Comparison of ENCODE assay signal across 26 mouse cellular contexts in the genomic region with DNA sequence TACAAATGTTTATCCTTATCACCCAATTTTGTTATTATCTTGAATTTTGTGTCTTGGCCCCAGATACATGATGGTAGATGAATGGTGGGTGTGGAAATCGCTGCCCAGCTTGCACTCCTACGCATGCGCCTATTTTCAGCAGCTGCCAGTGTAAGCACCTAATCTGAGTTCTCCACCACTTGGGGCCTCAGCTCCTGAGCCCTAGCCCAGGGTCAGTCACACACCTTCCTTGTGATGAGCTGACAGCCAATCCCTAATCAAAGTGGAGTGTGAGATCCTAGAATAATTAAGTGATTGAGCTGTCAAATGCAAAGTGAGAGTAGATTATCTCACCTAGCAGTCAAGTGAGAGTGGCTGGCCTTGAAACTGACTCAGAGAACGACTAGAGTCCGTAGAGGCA.
"Had no signal": no experiment of that assay in that cellular context is flagged by ENCODE, and none has a peak within 500 bp of the region (broad histone marks: within the 10 kb centered on the region; RNA-seq: fewer than 3 reads in every experiment).

No protein-coding gene starts in this region.

- H3K27me3 ChIP-seq: heart, embryonic 12.5 days; hindbrain, embryonic 12.5 days; intestine, embryonic 15.5 days; limb, embryonic 12.5 days; liver, embryonic 13.5 days; liver, embryonic 15.5 days had no signal

- H3K36me3 ChIP-seq: liver, embryonic 15.5 days had no signal

- H3K4me1 ChIP-seq: hindbrain, embryonic 10.5 days; hindbrain, embryonic 12.5 days; intestine, embryonic 15.5 days; limb, embryonic 10.5 days; limb, embryonic 12.5 days; liver, embryonic 13.5 days; liver, embryonic 15.5 days had no signal

- H3K9me3 ChIP-seq: heart, embryonic 12.5 days; hindbrain, embryonic 10.5 days; hindbrain, embryonic 12.5 days; intestine, embryonic 15.5 days; limb, embryonic 10.5 days; limb, embryonic 12.5 days; liver, embryonic 13.5 days; liver, embryonic 15.5 days had no signal

- ATAC-seq: hindbrain, embryonic 16.5 days; inflammation-experienced regulatory T-cells, adult 6 months; intestine, embryonic 15.5 days; intestine, postnatal 0 days had no signal

- H3K9ac ChIP-seq: heart, embryonic 12.5 days; hindbrain, embryonic 12.5 days; hindbrain, embryonic 14.5 days; intestine, embryonic 15.5 days; limb, embryonic 12.5 days; liver, embryonic 13.5 days; liver, embryonic 15.5 days had no signal

- H3K27ac ChIP-seq: gastrocnemius, adult 2 months; heart, adult 2 months; hindbrain, embryonic 10.5 days; hindbrain, embryonic 12.5 days; hindbrain, embryonic 14.5 days; intestine, embryonic 15.5 days; left cerebral cortex, adult 2 months; limb, embryonic 10.5 days; limb, embryonic 12.5 days; liver, embryonic 13.5 days; liver, embryonic 15.5 days had no signal

- DNase-seq: gastrocnemius, adult 2 months; gastrocnemius, postnatal 10 days; gastrocnemius, postnatal 25 days; heart, adult 2 months; heart, postnatal 10 days; heart, postnatal 36 days; kidney, adult 18-20 months; kidney, adult 8-10 months; kidney, postnatal 10 days; kidney, postnatal 25 days; kidney, postnatal 4 days; liver; liver, embryonic 13.5 days had no signal

- H3K4me2 ChIP-seq: heart, embryonic 12.5 days; hindbrain, embryonic 12.5 days; hindbrain, embryonic 14.5 days; intestine, embryonic 15.5 days; limb, embryonic 12.5 days; liver, embryonic 11.5 days; liver, embryonic 13.5 days; liver, embryonic 15.5 days had no signal

- H3K4me3 ChIP-seq: gastrocnemius, adult 2 months; heart, adult 2 months; heart, embryonic 12.5 days; hindbrain, embryonic 10.5 days; hindbrain, embryonic 12.5 days; intestine, embryonic 15.5 days; left cerebral cortex, adult 2 months; limb, embryonic 10.5 days; limb, embryonic 12.5 days; liver, embryonic 13.5 days; liver, embryonic 15.5 days had no signal
